Mouse (Mus musculus): ENCODE measurements around the gene Kdelc2.

Kdelc2 gene

DNA sequence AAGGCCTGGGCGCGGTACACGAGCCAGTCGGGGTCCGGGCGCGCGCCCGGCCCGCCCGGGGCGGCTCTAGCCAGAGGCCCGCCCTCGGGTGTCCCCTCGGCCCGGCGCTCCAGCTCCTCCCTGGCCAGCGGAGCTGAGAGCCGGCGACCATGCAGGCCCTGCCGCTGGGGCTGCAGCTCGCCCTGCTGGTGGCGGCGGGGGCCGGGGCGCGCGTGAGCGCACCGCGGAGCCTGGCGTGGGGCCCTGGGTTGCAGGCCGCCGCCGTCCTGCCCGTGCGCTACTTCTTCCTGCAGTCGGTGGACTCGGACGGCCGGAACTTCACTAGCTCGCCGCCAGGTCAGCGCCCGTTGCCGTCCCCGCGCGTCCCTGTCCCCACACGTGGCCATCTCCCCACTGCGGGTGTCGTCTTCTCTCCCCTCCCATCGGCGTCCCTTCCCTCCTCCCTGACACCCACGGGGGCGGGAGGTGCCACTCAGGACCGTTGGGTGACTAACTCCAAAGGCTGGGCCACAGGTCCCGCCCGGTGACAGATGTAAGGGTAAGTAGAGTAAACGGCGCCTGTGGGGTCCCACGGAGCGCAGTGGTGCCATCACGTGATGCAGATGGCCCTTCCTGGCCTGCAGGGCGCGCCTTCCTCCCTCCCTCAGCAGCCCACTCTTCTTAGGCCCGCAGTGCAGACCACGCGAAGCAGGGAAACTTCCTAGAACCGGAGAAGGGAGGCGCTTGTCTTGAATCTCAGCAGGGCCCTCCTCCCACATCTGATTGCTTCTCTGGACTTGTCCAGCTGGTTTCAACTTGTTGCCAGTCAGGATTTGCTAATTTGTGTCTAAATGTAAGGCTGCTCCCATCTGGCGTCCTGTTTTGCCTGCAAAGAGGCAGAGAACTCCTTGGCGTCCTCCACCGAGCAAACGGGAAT lies at the start of gene Kdelc2:
Kdelc2 (plus strand) TSS at position 75 of the 916 bp plus-strand sequence.
- DNase-seq (ENCODE audit: low spot score in 2 of 2), result peak; percentile 38 to 70

DNA sequence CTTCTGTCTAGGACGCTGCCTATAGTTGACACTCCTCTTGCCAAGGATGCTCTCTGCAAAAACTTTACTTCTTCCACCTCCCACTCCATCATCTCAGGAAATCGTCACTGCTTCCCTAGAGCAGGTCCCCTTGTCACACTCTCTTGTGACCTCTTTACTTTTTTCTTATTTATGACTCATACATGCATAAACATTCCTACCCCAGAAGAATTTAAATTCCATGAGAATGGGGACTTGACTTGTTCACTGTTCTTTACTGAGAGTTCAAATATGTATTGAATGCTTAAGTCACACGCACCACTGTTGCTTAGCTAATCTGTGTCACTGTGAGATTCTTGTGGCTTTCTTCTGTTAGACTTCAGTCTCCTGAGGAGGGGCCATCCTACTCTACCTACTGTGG lies 48.7 kb upstream of the Kdelc2 start:
- no peak for DNase-seq (ENCODE audit: low spot score in 2 of 2)

DNA sequence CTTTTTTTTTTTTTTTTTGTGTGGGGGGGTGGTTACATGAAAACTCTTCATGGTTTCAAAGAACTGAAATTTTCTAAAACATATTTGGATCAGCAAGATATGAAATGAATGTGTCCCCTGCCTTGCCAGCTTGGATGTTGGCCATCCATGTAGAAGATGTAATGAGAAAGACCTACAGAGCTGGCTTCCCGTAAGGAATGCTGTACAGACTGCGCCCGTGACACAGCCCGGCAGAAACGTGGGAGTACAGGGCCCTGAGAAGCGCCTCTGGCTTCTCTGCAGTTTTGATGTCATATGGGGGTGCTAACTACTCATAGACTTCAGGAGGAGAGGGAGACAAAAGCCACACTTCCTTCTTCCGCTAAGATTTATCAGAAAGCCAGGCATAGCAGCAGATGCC lies 44.2 kb upstream of the Kdelc2 start:
- DNase-seq (ENCODE audit: low spot score in 2 of 2), result no peak

DNA sequence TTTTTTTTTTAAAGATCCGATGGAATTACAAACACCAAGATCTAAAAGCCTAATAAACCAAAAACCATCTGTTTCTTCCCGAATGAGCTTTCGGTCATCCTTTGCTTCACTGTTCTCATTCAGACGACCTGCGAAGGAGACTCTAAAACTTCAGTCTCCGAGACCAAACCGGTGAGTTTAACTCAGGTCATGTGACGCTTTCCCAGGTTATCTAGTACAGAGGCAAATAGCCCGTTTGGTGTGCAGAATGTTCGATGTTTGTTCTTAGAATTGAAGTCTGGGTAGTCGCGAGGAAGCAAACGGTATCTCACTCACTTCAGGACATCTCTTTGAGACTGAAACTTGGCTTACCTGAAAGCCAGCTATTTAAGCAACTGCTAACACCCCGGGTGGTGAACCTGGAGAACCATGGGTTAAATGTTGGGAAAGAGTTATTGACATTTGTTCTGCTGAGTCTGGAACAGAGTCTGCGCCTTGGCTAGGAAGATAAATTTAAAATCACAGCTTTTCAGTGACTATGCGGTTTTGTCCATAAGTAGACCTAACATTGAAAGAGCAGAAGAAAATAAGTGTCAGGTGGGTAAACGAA lies 43.4 kb upstream of the Kdelc2 start:
- no peak for DNase-seq (ENCODE audit: low spot score in 2 of 2)

DNA sequence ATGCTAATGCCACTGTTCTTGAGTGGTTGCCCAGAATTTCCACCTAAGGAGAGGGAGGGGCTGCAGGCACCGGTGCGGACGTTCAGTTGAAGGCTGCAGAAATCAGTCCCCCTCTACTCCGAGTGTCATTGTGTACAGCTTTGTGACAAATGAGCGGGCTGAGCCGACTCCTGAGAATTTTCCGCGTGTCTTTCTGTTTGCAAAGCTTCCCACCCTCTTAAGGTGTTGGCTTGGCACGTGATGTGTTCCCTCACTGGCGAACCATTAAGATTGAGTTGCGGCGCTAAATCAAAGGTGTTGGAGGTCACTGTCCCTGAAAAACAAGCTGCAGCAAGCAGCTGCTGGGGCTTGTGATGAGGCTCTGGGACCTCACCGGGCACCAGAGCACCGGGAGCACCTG lies 42.9 kb upstream of the Kdelc2 start:
- DNase-seq (ENCODE audit: low spot score in 2 of 2), result peak in 1 of 2 experiments; percentile 3

DNA sequence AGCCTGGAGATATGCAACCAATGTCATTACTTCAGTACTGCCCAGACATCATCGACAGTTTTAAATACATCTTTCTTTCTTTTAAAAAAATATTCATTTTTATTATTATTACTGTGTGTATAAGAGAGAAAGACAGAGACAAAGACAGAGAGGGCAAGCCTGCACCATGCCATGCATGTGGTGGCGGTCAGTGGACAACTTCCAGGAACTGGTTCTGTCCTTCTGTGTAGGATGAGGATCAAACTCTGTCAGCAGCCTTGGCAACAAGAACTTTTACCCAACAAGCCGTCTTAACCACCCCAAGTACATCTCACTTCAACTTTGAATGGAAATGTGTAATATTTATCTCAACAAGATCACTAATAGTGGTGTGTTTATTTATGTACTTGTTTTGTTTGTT lies 41.8 kb upstream of the Kdelc2 start:
- DNase-seq (ENCODE audit: low spot score in 2 of 2), result no peak

DNA sequence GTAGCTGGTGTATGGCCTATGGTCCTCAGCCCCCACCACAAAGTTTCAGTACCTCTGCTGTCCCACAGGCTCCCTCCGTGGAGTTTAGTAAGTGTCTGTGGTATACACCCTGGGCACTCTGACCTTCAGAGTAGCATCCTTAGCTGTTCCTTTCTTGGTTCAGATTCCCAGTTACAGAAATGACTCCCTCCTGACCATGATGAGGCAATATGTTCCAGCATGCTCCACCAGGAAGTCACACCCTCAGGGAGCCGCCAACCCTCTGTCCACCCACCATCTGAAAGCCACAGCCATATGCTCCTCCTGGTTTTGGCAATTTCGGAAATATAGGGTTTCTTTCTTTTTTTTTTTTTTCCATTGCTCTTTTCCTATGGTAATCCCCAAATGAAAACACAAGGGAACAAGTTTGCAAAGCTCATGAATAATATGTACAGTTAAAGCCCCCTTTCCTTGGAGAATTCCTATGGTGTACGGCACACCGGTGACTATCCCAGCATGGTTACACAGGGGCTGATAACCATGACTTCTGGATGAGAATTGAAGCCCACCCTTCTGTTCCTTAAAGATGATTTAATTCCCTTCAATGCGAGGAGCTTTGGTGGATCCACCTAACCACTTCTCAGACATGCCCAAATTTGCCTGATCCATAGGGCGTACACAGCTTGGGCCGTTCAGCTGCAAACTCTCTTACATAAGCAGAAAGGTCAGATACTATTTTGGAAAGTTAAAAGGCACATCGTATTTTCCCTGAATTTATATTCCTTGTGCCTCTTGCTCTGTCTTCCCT lies 39.0 kb upstream of the Kdelc2 start:
- DNase-seq (ENCODE audit: low spot score in 2 of 2), result no peak

DNA sequence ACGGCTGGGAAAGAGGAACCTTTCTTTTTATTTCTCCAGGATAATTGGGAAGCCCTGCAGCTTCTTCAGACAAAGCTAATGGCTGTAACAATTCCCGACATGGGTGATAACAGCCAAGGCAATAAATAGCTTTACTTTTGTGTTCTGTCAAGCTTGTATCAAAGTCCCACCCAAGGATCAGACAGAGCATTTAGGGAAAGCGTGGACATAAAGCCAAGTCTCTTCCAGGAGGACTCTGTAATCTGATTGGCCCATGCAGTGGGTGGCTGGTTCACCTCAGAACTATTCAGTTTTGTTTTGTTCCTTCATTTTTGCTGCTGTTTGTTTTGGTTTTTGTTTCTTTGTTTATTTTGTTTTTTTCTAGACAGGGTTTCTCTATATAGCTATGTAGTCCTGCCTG lies 38.1 kb upstream of the Kdelc2 start:
- DNase-seq (ENCODE audit: low spot score in 2 of 2), result no peak

DNA sequence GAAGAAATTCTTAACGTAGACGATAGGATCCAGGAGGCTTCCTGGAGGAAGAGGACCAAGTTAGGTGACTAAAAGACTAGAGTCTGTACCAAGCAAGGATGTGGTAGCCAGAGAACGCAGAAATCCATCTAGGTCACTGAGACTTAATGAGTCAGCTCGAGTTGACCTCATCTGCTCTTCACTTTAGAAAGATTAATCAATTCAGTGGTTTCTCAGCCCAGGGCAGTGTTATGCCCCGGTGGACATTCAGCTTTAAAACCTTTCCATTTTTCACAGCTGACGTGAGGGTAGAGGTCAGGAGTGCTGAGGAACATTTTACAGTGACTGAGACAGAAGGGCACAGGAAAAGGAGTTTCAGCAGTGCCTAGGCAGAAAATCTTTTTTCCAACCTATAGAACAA lies 37.4 kb upstream of the Kdelc2 start:
- no peak for DNase-seq (ENCODE audit: low spot score in 2 of 2)

DNA sequence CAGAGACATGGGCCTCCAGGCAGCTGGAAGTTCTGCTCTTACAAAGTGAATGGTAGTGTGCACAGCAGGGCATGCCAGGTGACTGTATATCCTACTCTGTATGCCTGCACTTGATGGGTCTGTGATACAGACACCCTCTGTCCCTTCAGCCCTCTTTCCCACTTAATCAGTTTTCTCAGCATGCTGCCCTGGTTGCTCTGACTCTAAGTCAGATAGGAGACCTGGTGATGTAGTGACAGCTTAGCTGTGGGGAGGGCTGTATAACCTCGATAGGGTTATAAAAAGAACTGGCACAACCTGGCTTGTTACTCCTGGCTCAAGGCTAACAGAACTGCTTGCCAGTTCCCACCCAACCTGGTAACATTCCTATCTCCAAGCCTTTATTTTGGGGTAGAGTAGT lies 34.6 kb upstream of the Kdelc2 start:
- no peak for DNase-seq (ENCODE audit: low spot score in 2 of 2)

DNA sequence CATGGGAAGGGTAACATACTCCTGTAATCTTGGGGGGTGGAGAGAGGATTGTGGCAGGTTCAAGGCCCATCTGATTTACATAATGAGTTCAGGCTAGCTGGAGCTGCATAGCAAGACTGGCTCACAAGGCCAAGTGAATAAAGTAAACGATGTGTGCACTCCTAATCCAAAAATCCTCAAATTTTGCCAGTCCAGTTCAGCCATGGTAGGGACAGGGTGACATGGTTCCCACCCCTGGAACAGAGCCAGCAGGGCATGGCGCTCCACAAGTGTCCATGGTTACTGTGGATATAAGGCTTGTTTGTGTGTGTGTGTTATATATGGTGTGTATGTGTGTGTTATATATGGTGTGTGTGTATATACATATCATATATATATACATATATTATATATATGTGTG lies 33.5 kb upstream of the Kdelc2 start:
- DNase-seq (ENCODE audit: low spot score in 2 of 2), result no peak

DNA sequence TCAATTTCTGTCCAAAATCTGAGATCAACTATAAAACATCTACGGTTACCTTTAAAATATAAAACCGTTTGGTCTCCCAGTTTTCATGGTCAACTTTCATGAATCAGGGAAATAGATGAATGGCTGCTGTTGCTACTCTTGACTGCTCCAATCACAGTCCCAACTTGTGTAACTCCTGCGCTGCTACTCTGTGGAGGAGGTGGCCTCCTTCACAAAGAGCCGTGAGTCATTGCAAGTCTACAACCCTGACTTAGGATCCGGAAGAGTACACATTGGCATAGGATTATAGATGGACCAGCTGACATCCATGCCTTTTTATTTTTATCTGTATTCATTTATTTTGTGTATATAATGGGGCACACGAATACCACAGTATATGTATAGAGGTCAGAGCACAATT lies 31.9 kb upstream of the Kdelc2 start:
- DNase-seq (ENCODE audit: low spot score in 2 of 2), result no peak

DNA sequence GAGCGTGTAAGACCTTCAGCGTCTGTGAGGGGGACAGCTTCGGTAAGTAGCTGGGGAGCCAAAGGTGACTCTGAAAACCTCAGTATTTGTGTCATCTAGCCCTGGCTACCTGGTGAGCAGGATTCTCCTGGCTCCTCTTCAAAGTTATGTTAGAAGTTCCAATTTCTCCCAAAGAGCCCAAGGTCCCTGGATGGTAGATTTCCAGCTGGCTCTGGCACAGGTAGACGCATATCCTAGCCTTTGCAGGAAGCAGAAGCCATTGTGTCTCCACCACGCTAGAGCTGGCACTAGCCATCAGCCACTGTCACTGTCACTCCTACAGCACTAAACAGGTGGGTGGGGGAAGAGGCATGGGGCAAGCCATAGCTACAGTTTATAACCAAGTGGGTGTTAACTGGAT lies 30.7 kb upstream of the Kdelc2 start:
- no peak for DNase-seq (ENCODE audit: low spot score in 2 of 2)

DNA sequence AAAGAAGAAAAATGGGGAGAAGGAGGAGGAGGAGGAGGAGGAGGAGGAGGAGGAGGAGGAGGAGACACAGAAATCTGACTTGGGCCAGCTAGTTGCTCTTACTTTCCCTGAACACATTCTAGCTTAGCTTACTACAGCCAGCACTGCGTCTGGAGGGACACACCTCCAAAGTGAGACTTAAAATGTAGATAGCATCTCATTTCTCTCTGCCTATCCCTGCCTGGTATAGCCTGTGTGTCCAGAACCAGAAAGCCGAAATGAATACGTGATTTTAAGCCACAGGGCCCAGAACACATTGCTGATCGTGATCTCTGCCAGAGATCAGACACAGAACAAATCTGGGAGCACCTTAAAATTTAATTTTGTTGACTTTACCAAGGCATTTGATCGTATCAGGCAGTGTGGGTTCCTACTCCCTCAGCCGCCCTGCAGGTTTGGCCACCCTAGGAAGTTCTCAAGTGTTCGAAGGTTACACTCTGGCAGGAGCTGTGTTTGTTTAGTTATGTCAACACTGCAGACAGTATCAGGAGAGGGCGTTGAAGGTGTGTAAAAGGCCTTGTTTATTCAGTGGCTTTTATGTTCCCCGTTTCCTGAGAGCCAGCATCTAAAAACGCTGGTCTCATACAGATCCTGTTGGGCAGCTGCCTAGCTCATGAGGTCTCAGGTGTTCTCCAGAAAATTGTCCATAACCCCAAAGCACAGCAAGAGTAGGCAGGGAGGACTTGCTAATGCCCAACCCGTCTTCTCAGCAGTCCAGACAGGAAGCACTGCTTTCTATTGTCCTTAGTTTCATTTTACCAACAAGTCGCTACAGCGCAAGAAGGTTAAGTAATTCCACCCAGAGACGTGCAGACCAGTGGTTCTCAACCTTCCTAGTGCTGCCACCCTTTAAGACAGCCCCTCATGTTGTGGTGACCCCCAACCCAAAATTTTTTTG lies 27.3 kb upstream of the Kdelc2 start:
- no peak for DNase-seq (ENCODE audit: low spot score in 2 of 2)

DNA sequence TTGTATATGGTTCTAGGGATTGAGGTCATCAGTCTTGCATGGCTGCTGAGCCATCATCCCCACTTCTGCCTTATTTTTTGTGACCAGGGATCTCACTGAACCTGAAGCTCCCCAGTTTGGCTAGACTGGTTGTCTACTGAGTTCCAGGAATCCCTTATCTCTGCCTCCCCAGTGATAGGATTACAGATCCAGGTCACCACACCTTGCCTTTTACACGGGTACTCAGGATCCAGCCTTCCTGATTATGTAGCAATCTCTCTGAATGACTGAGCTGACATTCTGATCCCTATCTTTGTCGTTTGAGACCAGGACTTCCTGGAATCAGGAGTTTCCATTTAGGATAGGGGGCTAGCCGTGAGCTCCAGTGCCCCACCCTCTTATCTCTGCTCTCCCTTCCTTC lies 12.5 kb upstream of the Kdelc2 start:
- DNase-seq (ENCODE audit: low spot score in 2 of 2), result no peak

DNA sequence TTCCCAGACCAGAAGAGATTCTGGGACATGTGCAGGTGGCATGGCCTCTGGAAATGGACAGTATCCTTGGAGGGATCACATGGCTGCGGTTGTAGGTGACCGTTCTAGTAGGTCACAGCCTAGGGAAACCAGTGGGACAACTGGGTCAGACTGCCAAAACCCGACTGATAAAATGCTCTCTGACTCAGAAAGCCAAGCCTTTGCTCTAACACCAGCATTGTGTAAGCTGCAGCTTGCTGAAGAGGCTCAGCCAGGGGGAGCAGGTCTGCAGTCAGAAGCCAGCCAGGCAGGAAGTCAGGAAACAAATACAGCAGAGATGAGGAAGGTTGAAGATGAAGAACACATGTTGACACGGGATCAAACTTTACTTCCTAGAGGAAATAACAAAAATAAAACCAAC lies 7.9 kb upstream of the Kdelc2 start:
- DNase-seq (ENCODE audit: low spot score in 2 of 2), result no peak

DNA sequence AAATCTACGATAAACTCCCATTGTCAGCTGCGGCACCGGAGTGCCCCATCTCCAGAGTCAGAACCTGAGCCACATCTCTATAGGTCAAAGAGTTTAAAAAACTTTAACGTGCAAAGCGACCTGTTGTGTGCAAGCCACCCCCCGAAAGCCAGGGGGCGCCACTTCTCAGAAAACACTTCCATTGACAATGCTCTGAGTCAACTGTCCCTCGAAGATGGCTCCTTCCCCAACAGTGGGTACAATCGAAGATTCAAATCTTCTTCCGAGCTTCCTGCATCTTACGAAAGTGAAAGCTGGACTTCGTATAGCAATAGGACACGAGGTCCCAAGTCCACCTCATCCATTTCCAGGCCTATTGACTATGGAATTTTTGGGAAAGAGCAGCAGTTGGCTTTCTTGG lies 7.0 kb upstream of the Kdelc2 start:
- no peak for DNase-seq (ENCODE audit: low spot score in 2 of 2)

DNA sequence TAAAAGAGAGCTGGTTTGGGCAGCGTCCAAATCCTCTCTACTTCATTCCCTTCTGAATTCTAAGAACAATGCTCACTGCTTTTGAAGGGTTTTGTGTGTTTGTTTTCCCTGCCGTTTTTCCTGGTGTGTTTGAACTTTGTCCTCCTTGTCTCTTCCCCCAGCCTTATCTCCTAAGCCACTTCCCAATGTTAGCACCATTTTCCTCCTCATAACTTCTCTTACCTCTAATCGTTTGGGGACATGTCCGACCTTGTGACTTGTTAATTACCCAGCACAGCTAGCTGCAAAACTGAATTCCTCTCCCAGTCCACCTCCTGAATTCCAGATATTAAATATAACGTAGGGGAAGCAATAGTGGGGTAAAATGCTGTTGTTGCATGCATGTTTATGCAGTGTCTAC lies 6.2 kb upstream of the Kdelc2 start:
- DNase-seq (ENCODE audit: low spot score in 2 of 2), result no peak

DNA sequence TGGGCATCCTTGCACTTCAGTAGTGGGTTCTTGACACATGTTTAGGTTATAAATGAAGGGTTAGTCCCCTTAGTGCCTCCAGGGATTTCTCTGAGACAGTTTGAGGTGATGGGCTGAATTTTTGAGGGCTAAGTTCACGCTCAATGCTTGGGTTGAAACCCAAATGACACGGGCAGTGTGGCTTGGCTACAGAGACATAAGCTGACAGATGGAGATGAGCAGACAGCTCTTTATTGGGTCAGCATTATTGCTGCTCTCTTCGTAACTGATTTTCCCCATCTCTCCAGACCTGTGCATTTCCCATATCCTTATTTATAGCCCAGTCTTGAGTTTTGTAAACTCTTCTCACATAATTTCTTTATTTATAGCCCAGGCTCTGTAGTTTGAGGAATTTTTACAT lies 5.7 kb upstream of the Kdelc2 start:
- no peak for DNase-seq (ENCODE audit: low spot score in 2 of 2)

DNA sequence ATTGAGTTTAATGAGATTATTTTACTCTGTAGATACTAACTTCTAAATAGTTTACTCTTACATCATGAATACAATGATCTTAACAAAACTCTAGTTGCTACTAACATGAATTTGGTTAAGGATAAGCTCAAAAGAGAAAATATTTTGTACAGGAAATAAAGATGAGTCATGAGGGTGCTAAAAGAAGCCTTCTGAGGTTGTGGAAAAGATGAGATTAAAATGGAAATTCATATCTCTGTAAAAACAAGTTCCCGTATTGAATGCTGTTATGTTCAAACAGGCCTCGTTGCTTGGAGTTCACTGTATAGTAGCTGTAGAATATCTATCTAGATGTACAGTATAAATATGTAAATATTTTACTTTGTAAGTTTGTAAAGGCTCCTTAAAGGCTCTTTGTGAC lies 3.2 kb upstream of the Kdelc2 start:
- no peak for DNase-seq (ENCODE audit: low spot score in 2 of 2)

DNA sequence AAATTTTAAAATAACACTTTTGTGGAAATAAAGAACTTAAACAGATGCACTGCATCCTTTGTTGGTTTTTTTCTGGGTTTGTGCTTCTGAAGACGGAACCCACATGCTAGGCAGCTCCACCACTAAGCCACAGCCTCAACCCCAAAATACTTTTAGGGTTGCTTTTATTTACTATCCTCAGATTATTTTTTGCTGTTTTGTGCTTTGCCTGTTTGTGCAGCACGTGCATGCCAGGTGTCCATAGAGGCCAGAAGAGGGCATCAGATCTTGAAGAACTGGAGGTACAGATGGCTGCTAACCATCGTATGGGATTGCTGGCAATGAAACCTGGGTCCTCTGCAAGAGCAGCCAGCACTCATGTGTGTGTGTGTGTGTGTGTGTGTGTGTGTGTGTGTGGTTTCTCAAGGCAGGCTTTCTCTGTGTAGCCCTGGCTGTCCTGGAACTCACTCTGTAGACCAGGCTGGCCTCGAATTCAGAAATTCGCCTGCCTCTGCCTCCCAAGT lies 2.7 kb upstream of the Kdelc2 start:
- DNase-seq (ENCODE audit: low spot score in 2 of 2), result no peak

Measured in cerebellum, postnatal 4 days (tissue).